Mouse (Mus musculus) T-helper 1 cell (primary cell): Measurements from ENCODE around the gene Adtrp.

Experiments
- in situ Hi-C: fragments of 300-600 bp; cut with MboI, MseI; formaldehyde crosslinking; loops from one replicate; pipeline ENCODE4 v1.15.1; 2025; ENCODE audit warnings: high pct_unique_total_duplicates

Gene Adtrp

DNA sequence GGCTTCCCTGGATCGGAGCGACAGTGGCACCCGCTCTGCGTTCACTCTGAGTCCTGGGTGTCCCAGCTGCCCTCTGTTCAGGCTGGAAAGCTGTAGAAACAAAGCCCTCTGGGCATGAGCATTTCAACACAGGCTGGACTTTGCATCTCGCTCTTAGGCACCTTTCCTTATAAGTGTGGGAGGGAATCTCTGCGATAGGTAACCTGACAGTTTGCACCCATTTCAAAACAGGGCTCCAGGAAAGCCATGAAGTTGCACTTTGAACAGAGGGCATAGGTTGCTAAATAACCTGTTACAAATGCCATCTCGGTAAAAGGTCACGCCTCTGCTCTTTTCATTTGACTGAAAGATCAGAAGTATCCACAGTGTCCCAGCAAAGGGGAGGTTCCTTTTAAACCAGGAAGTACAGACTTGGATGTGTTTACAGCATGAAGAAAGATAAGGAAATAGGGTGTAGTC is 19.2 kb downstream of the Adtrp start:
- in situ Hi-C loops = loop anchor here (10.0 kb wide), 1 partner anchor 216 kb away; no protein-coding TSS in a partner anchor

DNA sequence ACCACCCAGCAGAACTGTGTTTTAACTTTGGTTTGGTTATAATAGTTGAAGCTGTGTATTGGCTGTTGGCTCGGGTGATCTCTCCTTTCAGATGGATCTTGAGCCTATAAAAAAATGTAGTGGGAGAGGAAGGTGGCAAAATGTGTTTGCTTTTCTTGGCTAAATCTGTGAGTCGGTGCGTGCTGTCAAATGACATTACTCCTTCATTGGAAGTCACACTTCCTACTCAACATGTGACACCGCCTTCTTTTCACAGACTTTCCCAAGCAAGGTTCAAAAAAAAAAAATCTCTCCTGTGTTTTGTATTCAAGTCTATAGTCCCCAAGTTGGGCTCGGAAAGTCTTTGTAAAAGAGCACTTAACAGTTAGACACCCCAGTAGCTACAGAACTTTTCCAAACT is 19.9 kb downstream of the Adtrp start:
- in situ Hi-C loops = loop anchor here (10.0 kb wide), 1 partner anchor 217 kb away; no protein-coding TSS in a partner anchor

DNA sequence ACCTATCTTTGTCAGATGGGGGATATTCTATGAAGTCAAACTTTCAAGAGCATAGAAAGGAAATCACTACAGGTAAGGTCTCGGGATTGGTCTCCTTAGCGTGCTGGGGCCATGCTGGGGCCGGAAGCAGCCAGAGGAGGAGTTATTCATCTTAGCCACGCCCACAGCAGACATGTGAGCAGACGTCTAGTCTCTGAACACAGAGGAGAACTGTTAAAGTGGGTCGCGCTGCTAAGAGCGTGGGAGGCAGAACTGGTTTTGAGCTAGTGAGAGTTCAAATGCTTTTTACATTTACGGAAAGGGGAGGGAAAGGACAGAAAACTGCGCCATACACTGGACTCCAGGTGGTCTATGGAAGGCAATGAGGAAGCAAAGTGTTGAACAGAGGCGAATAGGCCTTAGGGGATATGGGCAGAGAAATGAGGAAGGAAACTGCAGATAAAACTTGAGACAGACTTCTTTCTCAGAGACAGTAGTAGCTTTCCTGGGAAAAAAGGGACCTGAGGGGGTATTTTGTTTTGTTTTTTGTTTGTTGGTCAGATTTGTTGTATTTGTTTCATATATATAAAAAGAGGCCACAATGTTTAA is 22.0 kb downstream of the Adtrp start:
- in situ Hi-C loops = loop anchor here (10.0 kb wide), 1 partner anchor 219 kb away; no protein-coding TSS in a partner anchor

DNA sequence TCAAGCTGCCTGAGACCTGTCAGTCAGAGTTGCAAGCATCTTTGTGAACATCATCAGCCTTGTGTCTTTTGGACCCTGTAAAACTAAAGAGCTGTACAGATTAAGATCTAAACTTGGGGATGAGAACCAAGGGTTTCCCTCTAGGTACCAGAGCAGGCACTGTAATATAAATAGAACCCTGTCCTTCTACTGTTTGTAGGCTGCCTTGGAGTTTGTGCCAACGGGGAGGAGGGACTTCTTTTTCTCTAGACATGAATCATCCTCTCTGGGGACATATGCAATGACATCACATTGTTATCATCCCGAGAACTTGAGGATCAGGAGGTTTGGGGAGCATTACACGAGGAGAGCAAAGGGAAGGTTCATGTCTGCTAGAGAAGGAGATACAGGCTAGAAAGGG is 24.4 kb downstream of the Adtrp start:
- in situ Hi-C loops = loop anchor here (10.0 kb wide), 1 partner anchor 222 kb away; no protein-coding TSS in a partner anchor

DNA sequence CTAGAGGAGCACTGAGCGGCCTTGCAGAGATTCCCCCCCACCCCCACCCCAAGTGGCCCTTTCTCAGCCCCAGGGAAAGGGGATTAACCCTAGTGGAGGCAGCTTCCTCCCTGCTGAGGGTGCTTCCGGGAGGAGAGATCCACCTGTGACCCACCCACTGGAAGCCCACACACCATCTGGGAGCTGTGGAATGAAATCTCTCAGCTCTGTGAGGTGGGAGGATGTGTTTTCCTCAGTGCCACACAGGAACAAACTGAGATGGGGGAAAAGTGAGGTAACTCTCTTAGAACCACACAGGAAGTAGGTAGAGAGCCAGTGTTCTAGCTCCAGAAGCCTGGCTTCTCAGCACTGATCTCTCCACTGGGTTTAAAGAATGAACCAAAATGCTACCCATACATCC is 24.9 kb downstream of the Adtrp start:
- in situ Hi-C loops = loop anchor here (10.0 kb wide), 1 partner anchor 222 kb away; no protein-coding TSS in a partner anchor

DNA sequence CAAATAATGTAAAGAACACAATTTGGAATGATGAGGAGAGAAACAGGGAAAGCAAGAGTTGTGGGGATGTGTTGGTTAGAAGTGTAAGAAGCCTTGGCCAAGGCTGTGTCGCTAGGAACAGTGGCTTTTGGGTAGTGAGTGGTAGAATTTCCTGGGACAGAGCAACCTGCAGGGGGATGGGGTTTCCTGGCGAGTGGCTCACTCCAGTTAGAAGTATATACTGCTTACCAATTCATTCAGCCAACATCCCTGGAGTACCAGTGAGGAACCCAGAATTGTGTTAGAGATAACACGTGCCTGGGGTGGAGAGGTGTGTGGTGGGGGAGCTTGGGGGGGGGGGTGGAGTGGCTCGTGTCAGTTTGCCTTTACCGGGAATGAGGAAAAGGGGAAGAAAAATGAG is 25.4 kb downstream of the Adtrp start:
- in situ Hi-C loops = loop anchor here (10.0 kb wide), 1 partner anchor 223 kb away; no protein-coding TSS in a partner anchor

DNA sequence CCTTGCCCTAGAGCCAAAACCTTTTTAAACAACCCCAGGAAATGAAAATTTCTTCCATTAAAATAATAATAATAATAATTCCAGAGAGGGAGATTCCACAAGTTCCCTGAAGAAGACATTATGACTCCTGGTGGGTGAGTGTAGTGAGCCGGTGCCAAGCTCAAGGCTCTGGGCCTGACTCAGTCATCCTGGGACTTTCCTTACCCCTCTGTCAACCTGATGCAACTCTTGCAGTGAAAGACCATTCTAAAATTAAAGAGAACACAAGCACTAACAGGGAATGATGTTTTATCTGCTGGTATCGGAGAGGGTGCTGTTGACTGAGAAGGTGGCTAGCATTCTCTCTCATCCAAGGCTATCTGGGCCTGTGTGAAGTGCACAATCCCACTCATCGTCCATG is 26.5 kb downstream of the Adtrp start:
- in situ Hi-C loops = loop anchor here (10.0 kb wide), 1 partner anchor 224 kb away; no protein-coding TSS in a partner anchor

DNA sequence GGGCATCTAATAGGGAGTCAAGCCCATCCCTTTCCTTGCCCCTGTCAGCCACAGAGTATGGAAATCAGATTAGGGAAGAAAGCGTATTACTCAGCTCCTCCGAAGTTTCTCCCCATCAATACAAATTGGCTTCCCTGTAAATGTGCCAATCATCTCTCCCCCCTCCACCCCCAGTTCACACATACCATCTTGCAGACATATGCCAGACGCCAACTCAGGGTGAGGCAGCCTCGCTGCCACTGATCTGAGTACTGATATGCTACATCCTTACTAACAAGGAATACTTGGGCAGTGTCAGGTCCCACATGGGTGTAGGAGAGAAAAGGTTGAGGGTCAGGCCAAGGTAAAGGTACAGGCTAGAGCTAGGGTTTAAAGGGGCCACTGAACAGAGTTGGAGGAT is 27.6 kb downstream of the Adtrp start:
- in situ Hi-C loops = loop anchor here (10.0 kb wide), 1 partner anchor 225 kb away; no protein-coding TSS in a partner anchor

DNA sequence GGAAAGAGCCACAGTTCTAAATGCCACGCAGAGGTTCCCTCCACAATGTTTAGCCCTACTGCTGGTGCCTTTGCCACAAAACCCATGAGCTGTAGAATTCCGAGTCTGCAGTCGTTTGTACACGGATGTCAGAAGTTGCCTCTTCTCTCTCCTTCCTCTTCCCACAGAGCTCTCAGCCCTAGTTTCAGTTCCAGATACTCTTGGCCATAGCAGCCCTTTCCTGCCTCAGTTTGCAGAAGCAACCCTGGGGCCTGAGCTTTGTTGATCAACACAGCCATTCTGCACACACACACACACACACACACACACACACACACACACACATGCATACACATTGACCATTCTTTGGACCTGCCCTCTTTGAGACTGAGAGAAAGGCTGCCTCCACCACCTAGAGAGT is 28.0 kb downstream of the Adtrp start:
- in situ Hi-C loops = no loop called here

DNA sequence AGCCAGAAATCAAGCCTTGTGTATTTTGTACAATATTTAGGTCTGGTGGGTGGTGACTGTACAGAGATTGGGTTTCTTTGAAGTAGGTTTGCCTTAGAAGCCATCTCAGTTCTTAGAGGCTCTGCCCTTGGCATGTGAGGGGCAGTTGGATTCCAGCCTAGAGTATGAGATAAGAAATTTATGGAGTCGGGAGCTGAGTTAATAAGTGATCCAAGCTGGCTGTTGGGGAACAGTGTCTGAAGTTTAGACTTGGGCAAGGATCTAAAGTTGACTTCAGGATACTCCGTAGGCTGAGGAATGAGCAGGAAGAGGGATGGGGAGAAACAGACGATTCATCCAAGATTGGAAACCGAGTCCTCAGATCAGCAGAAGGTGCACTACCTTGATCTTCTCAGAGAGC is 29.9 kb downstream of the Adtrp start:
- in situ Hi-C loops = no loop called here

DNA sequence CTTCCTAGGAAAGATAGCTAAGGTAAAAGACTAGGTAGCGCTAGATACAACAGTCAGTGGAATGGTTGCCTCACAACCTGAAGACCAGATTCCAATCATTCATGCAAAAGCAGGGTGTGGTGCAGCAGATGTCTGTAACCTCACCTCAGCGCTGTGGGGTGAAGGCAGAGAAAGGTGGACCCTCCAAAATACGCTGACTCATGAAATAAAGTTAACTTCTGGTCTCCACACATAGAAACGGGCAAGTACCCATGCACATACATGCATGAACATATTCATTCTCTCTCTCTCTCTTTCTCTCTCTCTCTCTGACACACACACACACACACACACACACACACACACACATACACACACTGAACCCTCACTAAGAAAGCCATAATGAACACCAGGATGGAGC is 30.8 kb downstream of the Adtrp start:
- in situ Hi-C loops = no loop called here

DNA sequence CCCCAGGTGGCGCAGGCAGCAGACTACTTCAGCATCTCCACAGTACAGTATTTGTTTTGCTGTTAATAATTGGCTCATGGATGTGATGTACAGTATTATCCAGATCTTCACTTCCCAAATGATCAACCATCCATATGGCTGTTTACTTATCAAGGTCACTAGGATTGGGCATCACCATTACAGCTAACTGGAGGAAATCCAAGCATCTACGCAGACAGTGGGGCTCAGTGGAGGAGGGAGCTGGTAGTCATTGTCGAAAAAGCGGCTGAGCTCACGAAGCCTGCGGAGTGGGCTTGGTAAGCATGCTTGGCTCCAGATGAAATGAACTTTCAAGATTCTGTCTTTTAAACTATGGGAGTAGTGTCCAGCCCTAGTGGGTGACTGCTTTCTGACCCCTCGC is 36.7 kb downstream of the Adtrp start:
- in situ Hi-C loops = no loop called here

DNA sequence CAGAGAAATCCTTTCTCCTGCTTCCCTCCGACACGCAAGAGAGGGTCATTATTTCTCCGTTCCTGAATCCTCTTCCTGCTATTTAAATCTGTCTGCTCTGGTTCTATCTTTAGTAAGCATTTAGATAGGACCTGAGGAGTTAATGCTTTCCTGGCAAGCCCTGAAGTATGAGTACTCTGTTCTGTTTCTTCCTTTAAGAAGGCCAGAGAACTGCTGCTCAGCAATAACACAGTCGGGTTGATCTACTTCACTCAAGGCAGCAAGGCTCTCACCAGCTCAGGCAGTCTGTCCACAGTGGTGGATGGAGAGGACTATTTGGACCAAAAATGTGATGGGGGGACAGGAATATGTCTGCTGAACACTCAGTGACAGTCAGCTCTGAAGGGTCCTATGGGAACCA is 39.7 kb downstream of the Adtrp start:
- in situ Hi-C loops = no loop called here

DNA sequence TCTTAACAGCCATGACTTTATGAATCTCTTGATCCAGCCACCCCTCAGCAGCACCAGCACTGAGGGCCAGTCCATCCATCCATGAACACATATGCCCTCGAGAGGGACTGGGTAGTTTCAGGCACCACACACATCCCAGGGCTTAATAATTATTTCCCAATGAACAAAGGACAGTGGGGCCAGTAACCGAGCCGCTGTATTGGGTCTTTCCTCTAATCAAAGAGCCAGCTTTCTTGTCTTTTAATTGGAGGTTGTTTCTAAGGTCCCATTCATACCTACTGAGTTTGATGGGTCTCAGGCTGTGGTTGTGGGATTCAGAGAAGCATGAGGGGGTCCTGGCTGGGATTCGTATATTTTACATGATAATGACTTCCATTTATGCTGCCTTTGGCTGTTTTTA is 40.2 kb downstream of the Adtrp start:
- in situ Hi-C loops = no loop called here

DNA sequence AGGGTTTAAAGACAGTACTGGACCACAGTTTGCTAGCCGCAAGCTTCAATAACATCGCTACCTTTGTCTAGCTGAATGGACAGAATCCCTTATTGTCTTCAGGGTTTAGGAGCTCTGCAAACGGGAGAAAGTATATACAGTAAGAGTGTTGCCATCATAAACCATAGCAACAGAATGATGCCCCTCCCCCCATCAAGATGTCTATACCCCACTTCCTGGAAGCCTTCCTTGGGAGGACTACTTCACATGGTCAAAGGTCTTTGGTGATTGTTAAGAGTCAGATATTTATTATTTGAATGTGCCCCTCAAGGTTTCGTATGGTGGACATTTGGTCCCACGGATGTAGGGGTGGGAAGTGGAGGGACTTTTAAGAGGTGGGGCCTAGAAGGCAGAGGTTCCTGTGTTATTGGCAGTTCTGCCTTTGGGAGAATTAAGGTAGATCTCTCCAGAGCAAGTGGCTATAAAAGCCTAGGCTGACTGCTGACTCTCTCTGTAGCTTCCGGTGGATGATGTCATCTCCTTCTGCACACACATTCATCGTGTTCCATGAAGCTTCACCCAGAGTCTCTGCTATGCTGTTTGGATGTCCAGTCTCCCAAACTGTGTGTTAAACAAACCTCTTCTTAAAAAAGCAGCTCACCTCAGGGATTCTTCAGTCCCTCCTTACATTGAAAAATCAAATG is 42.2 kb downstream of the Adtrp start:
- in situ Hi-C loops = no loop called here

DNA sequence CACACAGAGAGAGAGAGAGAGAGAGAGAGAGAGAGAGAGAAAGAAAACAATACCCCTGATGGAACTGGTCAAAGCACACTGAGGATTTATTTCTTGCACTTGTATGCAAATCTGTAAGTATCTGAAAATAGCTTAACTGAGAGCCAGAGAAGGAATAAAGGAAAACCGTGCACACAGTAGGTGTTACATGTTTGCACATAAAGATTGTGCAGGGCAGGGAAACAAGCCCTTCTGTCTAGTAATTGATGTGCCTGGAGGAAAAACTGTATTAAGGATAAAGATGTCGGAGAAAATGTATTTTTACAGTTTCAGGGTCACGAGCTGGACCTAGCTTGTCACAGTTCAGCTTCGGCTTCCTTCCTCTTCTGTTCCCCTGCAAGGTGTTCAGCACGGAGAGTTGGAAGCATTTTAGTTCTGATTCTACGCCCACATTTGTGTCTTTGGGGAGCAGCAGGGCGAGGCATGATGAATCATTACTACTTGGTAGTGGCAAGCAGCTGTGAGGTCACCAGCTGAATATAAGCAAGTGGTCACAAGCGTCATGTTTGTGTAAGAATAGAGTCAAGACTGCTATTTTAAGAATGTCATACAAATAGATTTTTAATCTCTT is 43.7 kb downstream of the Adtrp start:
- in situ Hi-C loops = no loop called here

DNA sequence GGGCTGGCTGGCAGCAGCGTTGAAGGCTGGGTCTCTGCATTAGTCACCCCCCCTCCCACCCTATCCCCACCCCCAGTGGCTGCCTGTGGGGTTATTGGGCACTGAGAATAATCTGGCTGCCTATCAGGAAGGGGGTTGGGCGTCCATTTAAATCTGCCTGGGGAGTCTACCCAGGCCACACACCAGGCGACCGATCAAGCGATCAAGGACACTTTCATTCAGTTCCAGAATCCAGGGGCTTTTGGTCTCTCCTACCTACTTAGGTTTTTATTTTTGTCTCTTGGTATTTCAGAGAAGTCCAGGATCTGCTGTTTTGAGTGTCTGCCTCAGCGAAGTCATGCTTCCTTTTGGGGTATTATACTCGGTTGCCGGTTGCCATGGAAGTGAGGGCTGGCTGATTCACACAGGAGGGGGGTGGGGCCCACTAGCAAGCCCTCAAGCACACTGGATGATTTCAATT is 46.3 kb downstream of the Adtrp start:
- in situ Hi-C loops = no loop called here

DNA sequence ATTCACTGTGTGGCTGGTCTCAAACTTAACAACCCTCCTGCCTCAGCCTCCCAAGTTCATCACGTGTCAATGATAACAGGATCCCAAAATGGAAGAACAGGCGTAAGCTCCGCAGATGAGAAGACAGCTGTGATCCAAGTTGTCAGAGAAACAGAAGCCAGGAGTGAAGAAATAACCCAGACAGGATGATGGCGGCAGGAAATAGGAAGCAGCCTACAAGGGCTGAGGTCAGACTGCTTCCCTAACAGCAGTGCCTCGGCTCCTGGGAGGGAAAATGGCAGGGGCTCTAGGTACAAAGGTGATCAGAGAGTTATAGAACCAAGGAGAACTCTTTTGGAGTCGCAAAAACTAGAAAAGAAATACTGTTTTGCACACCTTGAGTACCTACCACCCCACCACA is 54.6 kb downstream of the Adtrp start:
- in situ Hi-C loops = no loop called here

DNA sequence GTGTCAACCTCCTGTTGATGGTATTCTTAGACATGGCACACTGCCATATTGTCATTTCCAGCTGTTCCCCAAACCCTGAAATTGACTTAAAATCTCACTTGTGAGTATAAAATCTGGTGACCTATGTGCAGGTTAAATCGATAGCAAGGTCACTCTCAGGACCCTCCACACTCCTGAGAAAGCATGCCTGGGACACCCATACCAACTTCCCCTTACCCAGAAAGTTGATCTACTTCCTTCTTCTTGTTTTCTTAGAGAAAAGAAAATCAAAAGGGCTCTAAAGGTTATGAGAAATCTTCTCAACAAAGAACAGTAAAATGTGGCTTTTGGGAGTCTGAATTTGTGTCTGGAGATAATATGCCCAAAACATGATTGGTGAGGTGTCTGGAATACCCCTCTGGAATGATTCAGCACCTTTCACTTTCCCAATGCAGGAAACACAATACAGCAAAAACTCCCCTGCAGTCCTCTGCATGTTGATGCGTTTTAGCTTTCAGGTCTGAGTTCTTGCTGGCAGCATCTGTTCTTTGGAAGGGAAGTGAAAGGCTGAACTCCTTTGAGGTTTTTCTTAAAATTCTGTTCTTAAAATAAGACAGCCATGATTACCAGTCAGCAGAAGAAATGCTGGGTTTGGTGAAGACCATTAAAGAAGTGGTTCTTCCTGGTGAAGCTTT is 59.5 kb downstream of the Adtrp start:
- in situ Hi-C loops = no loop called here

DNA sequence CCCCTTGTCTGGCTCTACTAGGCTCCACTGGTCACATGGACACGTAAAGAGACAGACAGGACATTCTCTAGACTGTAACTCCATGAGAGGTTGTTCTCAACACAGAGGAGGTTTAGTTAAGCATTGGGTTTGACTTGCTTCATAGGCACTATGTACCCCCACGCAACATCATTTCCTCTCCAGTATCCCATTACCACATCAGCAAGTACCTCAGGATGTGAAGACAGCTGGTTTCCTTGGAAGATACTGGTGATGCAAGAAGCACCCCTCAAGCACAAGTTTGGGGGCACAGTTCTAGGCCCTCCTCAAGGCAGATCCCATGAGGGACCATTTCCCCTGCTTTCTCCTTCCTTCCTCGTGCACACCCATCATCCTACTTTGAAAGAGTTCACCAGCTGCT is 60.8 kb downstream of the Adtrp start:
- in situ Hi-C loops = no loop called here

DNA sequence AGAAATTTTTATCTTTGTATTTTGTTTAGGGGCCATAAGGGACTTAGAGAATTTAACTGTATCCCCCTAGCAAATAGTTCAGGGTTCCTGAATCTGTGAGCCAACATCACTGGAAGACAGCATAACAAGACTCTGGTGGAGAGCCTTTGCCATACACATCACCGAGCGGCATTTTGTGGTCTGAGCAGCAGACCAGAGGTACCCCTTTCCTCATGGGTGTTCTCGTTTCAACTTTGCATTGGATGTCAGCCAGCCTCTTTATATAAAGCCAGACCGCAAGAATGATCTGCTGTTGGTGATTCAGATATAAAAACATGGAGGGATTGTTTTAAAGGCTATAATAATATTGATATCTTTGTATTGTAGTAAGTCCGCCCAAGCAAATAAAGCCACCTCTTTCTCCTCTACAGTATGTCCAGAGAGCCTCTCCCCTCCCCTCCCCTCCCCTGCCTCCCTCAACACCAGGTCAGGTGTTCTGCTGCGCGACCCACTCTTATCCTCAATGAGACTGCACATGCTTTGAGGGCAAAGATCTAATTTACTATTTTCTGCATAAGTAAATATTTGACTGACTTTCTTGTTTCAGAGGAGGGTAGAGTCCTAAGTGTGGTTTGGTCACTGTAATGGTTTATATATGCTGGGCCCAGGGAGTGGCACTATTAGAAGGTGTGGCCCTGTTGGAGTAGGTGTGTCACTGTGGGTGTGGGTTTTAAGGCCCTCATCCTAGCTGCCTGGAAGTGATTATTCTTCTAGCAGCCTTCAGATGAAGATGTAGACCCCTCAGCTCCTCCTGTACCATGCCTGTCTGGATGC is 62.4 kb downstream of the Adtrp start:
- in situ Hi-C loops = no loop called here
